ENCODE assay signal across 23 mouse cellular contexts in the genomic region with DNA sequence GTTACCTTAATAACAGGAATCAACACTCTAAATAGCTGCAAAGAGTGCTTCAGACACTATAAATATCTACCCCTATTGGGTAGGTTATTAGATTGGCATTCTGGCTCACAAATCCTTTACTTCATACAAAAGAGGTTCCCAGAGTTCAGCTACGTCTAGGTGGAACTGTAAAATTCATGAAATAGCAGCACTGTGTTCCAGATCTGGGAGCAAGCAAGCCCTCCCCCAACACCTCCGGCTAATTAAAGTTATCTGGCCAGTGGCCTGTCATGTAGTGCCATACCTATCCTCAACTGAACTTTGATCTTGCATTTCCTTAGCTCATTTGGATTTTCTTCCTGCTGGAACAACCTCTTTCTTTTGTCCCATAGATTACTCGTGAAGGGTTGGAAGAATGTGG.
A peak's percentile ranks its signal among the peaks of the same experiment; 100 is the strongest.
DNase-seq lines count a peak whose midpoint lies in the region; ATAC-seq and TF ChIP-seq lines count a peak whose summit lies in the region.
"Had no signal": no experiment of that assay in that cellular context is flagged by ENCODE, and none has a peak within 500 bp of the region (broad histone marks: within the 10 kb centered on the region; RNA-seq: fewer than 3 reads in every experiment).

No protein-coding gene starts in this region.

- H3K27ac ChIP-seq in heart, adult 2 months = peak overlapping the region; percentile 82
- no peak overlapping the region for H3K27ac ChIP-seq in heart, embryonic 12.5 days (ENCODE audit: poor library complexity, severe bottlenecking)
- no peak overlapping the region for H3K27ac ChIP-seq in embryonic facial prominence, embryonic 10.5 days (replicated peaks)
- peak overlapping the region; percentile 48; the same call in 1 of the 2 replicates for H3K27ac ChIP-seq in heart, embryonic 16.5 days (ENCODE audit: low read length)
- H3K27ac ChIP-seq in hindbrain, embryonic 16.5 days (ENCODE audit: low read depth, low read length) = no peak overlapping the region
- H3K27ac ChIP-seq: embryonic facial prominence, embryonic 12.5 days; hindbrain, embryonic 12.5 days; hindbrain, postnatal 0 days; kidney, embryonic 15.5 days had no signal

- no peak for TF ChIP-seq CTCF in heart, adult 2 months (IDR thresholded peaks at IDR 0.05)

- no peaks in the 10 kb centered on the region for H3K9me3 ChIP-seq in heart, embryonic 12.5 days (replicated peaks)
- no peaks in the 10 kb centered on the region for H3K9me3 ChIP-seq in embryonic facial prominence, embryonic 10.5 days
- no peaks in the 10 kb centered on the region for H3K9me3 ChIP-seq in heart, embryonic 16.5 days (replicated peaks; ENCODE audit: control insufficient read depth, low read length)
- no peaks in the 10 kb centered on the region for H3K9me3 ChIP-seq in hindbrain, embryonic 16.5 days (ENCODE audit: control insufficient read depth, low read length)
- H3K9me3 ChIP-seq: embryonic facial prominence, embryonic 12.5 days; hindbrain, embryonic 12.5 days; kidney, embryonic 15.5 days had no signal

- peaks cover 2% of the 10 kb centered on the region; the same call in 1 of the 2 replicates for H3K4me1 ChIP-seq in heart, adult 2 months (ENCODE audit: control insufficient read depth, insufficient read depth, low read length)
- H3K4me1 ChIP-seq in heart, embryonic 12.5 days (replicated peaks) = 0 out of 2 replicates have a peak, but pooled peaks cover 3% of the 10 kb centered on the region
- H3K4me1 ChIP-seq in embryonic facial prominence, embryonic 10.5 days = no peaks in the 10 kb centered on the region
- H3K4me1 ChIP-seq in heart, embryonic 16.5 days (ENCODE audit: control insufficient read depth, insufficient read depth, low read length) = peaks cover 6% of the 10 kb centered on the region
- no peaks in the 10 kb centered on the region for H3K4me1 ChIP-seq in hindbrain, embryonic 16.5 days (ENCODE audit: control insufficient read depth, insufficient read depth, low read depth, low read length)
- H3K4me1 ChIP-seq: embryonic facial prominence, embryonic 12.5 days; hindbrain, embryonic 12.5 days had no signal

- no peak overlapping the region for H3K4me2 ChIP-seq in heart, embryonic 12.5 days
- H3K4me2 ChIP-seq in heart, embryonic 16.5 days (ENCODE audit: low read depth, low read length) = no peak overlapping the region
- no peak overlapping the region for H3K4me2 ChIP-seq in hindbrain, embryonic 16.5 days (ENCODE audit: low read length)
- H3K4me2 ChIP-seq: embryonic facial prominence, embryonic 12.5 days; hindbrain, embryonic 12.5 days; kidney, embryonic 15.5 days had no signal

- H3K4me3 ChIP-seq in heart, adult 2 months = no peak overlapping the region
- no peak overlapping the region for H3K4me3 ChIP-seq in heart, embryonic 12.5 days
- H3K4me3 ChIP-seq in embryonic facial prominence, embryonic 10.5 days = no peak overlapping the region
- H3K4me3 ChIP-seq in heart, embryonic 16.5 days (ENCODE audit: low read length) = no peak overlapping the region
- H3K4me3 ChIP-seq in hindbrain, embryonic 16.5 days (ENCODE audit: low read length) = no peak overlapping the region
- H3K4me3 ChIP-seq: embryonic facial prominence, embryonic 12.5 days; hindbrain, embryonic 12.5 days; kidney, embryonic 15.5 days had no signal

- WGBS in heart, adult 2 months = 37% methylated on average over 3 of the region's 3 CpGs
- 37% methylated on average over 3 of the region's 3 CpGs for WGBS in heart, embryonic 12.5 days
- 53% methylated on average over 3 of the region's 3 CpGs for WGBS in embryonic facial prominence, embryonic 10.5 days
- WGBS in heart, embryonic 16.5 days = 29% methylated on average over 3 of the region's 3 CpGs
- 65% methylated on average over 3 of the region's 3 CpGs for WGBS in hindbrain, embryonic 16.5 days

- no peak for ATAC-seq in heart, embryonic 12.5 days (ENCODE audit: insufficient number of reproducible peaks, low FRiP score)
- ATAC-seq in heart, embryonic 16.5 days (replicated peaks; ENCODE audit: extremely low read depth, insufficient read depth, low FRiP score) = 0 out of 2 replicates have a peak, but pooled peaks have one; percentile 41
- ATAC-seq in hindbrain, embryonic 16.5 days = no peak
- ATAC-seq in activated CD4-positive, CD25-positive, alpha-beta regulatory T cell, adult 4 months = no peak
- ATAC-seq: CD4-positive, CD25-positive, alpha-beta regulatory T cell, adult 4 months; forebrain, postnatal 0 days; hindbrain, postnatal 0 days had no signal

- H3K27me3 ChIP-seq in heart, adult 2 months (ENCODE audit: control insufficient read depth, insufficient read depth, low read length) = no peaks in the 10 kb centered on the region
- H3K27me3 ChIP-seq in heart, embryonic 12.5 days (replicated peaks) = no peaks in the 10 kb centered on the region
- no peaks in the 10 kb centered on the region for H3K27me3 ChIP-seq in embryonic facial prominence, embryonic 10.5 days (replicated peaks; ENCODE audit: low read depth, poor library complexity, severe bottlenecking)
- no peaks in the 10 kb centered on the region for H3K27me3 ChIP-seq in heart, embryonic 16.5 days (ENCODE audit: control insufficient read depth, insufficient read depth, low read length)
- H3K27me3 ChIP-seq in hindbrain, embryonic 16.5 days (replicated peaks; ENCODE audit: control insufficient read depth, insufficient read depth, low read length) = no peaks in the 10 kb centered on the region
- H3K27me3 ChIP-seq: embryonic facial prominence, embryonic 12.5 days; hindbrain, embryonic 12.5 days; kidney, embryonic 15.5 days had no signal

- TF ChIP-seq EP300 in heart, adult 2 months (IDR thresholded peaks at IDR 0.05; ENCODE audit: insufficient read depth, low read depth, low read length) = 0 out of 2 replicates have a peak, but pooled peaks have one; percentile 55

- intact Hi-C loops in heart, adult 2 months (cut with DNase I) = no loop called here

- peak; percentile 5 for DNase-seq in embryo, embryonic 10 days (ENCODE audit: low spot score)
- DNase-seq in embryo, embryonic 9.5 days (ENCODE audit: extremely low spot score) = no peak
- peak in 1 of 2 experiments; percentile 32 for DNase-seq in heart, adult 2 months
- DNase-seq in embryonic facial prominence, embryonic 10.5 days (ENCODE audit: low spot score) = peak; percentile 4
- DNase-seq: adrenal gland, postnatal 14 days; B cell, adult 2 months; cerebellum, adult 11-12 months; cerebellum, adult 9-11 months; cerebellum, postnatal 36 days; forebrain, postnatal 0 days; gastrocnemius, postnatal 36 days; kidney, adult 18-20 months; kidney, postnatal 14 days had no signal

- peaks cover 2% of the 10 kb centered on the region for H3K36me3 ChIP-seq in heart, adult 2 months (ENCODE audit: control insufficient read depth, insufficient read depth, low read length)
- no peaks in the 10 kb centered on the region for H3K36me3 ChIP-seq in heart, embryonic 12.5 days
- H3K36me3 ChIP-seq in embryonic facial prominence, embryonic 10.5 days (replicated peaks) = no peaks in the 10 kb centered on the region
- H3K36me3 ChIP-seq in heart, embryonic 16.5 days (ENCODE audit: control insufficient read depth, insufficient read depth) = no peaks in the 10 kb centered on the region
- no peaks in the 10 kb centered on the region for H3K36me3 ChIP-seq in hindbrain, embryonic 16.5 days (ENCODE audit: control insufficient read depth, insufficient read depth, low read length)
- H3K36me3 ChIP-seq: embryonic facial prominence, embryonic 12.5 days; G1E; hindbrain, embryonic 12.5 days; kidney, embryonic 15.5 days had no signal

- no peak for TF ChIP-seq POLR2A in heart, adult 2 months (IDR thresholded peaks at IDR 0.05; ENCODE audit: insufficient read depth, low read depth, low read length)

- H3K9ac ChIP-seq in heart, adult 2 months (ENCODE audit: low read depth, low read length) = peak overlapping the region; percentile 41; the same call in 1 of the 2 replicates
- no peak overlapping the region for H3K9ac ChIP-seq in heart, embryonic 12.5 days
- no peak overlapping the region for H3K9ac ChIP-seq in heart, embryonic 16.5 days (ENCODE audit: low read length)
- H3K9ac ChIP-seq in hindbrain, embryonic 16.5 days (ENCODE audit: low read depth, low read length) = no peak overlapping the region
- H3K9ac ChIP-seq: embryonic facial prominence, embryonic 12.5 days; forebrain, postnatal 0 days; hindbrain, embryonic 12.5 days; kidney, embryonic 15.5 days had no signal

- no peaks in the 10 kb centered on the region for H3K79me2 ChIP-seq in heart, adult 2 months (replicated peaks; ENCODE audit: control insufficient read depth, insufficient read depth, low read length)

Comparison
In these comparisons a context has a peak if more than half of its experiments do, and no peak if none do; other contexts are left out.
1. H3K27ac ChIP-seq: peak in heart, adult 2 months (single experiment) and heart, embryonic 16.5 days (single experiment); none in heart, embryonic 12.5 days (single experiment), embryonic facial prominence, embryonic 10.5 days (single experiment) and hindbrain, embryonic 16.5 days (single experiment).